Mouse (Mus musculus) WW6 (cell line): ENCODE measurements around the gene Polr3a.

Experiments
- DNase-seq: peaks from one replicate; pipeline ENCODE4 v3.0.0-alpha.2; 2013; ENCODE audit warnings: low read depth, low spot score

The Polr3a gene

GRCm38 (mm10) chr14:24486773-24487227, at the start of gene Polr3a, which contains the start of gene Rps24:
Gene Polr3a (minus strand): TSS chr14:24487058.
Gene Rps24 (plus strand): TSS chr14:24487125.
- DNase-seq, result peak; percentile 87

GRCm38 (mm10) chr14:24534865-24535545, 48.1 kb upstream of the Polr3a start:
- DNase-seq, result no peak

GRCm38 (mm10) chr14:24530228-24530627, 43.4 kb upstream of the Polr3a start:
- no peak for DNase-seq

- DNase-seq, result no peak
These were observed 39.6 kb upstream of the Polr3a start for GRCm38 (mm10) chr14:24526440-24526839.

GRCm38 (mm10) chr14:24525677-24526415, 39.0 kb upstream of the Polr3a start:
- no peak for DNase-seq

- no peak for DNase-seq
These were observed 38.3 kb upstream of the Polr3a start for GRCm38 (mm10) chr14:24525137-24525536.

- no peak for DNase-seq
These were observed 34.7 kb upstream of the Polr3a start for GRCm38 (mm10) chr14:24521597-24521996.

GRCm38 (mm10) chr14:24512527-24513161, 25.8 kb upstream of the Polr3a start:
- DNase-seq, result no peak

- no peak for DNase-seq
These were observed 23.8 kb upstream of the Polr3a start for GRCm38 (mm10) chr14:24510679-24511078.

GRCm38 (mm10) chr14:24510218-24510617, 23.4 kb upstream of the Polr3a start:
- no peak for DNase-seq

- no peak for DNase-seq
These were observed 22.7 kb upstream of the Polr3a start for GRCm38 (mm10) chr14:24509557-24509956.

- DNase-seq, result no peak
These were observed 21.4 kb upstream of the Polr3a start for GRCm38 (mm10) chr14:24508070-24508773.

- DNase-seq, result no peak
These were observed 20.7 kb upstream of the Polr3a start for GRCm38 (mm10) chr14:24507452-24508069.

GRCm38 (mm10) chr14:24501256-24501655, 14.4 kb upstream of the Polr3a start:
- DNase-seq, result no peak

GRCm38 (mm10) chr14:24500845-24501186, 14.0 kb upstream of the Polr3a start:
- DNase-seq, result no peak

- DNase-seq, result no peak
These were observed 13.4 kb upstream of the Polr3a start for GRCm38 (mm10) chr14:24500091-24500844.

- no peak for DNase-seq
These were observed 12.6 kb upstream of the Polr3a start for GRCm38 (mm10) chr14:24499478-24499877.

- no peak for DNase-seq
These were observed 11.8 kb upstream of the Polr3a start for GRCm38 (mm10) chr14:24498561-24499255.

GRCm38 (mm10) chr14:24497443-24497842, 10.6 kb upstream of the Polr3a start:
- DNase-seq, result no peak

- DNase-seq, result no peak
These were observed 9.6 kb upstream of the Polr3a start for GRCm38 (mm10) chr14:24496507-24496906.
